Mouse (Mus musculus) frontal cortex, postnatal 10 days (tissue): Measurements from ENCODE around the gene Lrrk1.
"Not testable (repeated sequence)": the region's sequence is repeated elsewhere in the genome, so short reads cannot be mapped to it uniquely, and the experiment has no call there.

Experiments used
- DNase-seq, 2 experiments: peaks; one replicate each; pipeline ENCODE4 v3.0.0; 2022; ENCODE audit warnings: low spot score in 2 of 2, mixed read lengths in 1 of 2

Gene Lrrk1

DNA sequence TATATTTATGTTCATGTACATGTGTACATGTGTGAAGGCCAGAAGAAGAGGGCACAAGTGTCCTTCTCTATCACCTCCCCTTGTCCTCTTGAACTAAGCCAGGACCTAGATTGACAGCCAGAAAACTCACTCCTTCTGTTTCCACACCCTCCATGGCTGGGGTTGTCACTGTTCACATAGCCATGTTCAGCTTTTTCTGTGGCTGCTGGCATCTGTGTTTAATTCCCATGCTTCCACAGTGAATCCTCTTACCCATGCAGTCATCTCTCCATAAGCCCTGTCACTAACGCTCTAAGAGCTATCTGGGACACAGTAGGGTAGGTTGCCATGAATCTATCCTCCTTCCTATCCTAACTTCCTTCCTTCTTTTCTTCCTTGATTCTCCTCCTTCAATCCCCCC, 192.3 kb downstream of the Lrrk1 start:
- DNase-seq: no peak

GRCm38 (mm10) chr7:66194511-66194910, 193.6 kb downstream of the Lrrk1 start:
- DNase-seq: no peak

- DNase-seq: not testable (repeated sequence)
Measured at GRCm38 (mm10) chr7:66190385-66190784, 197.8 kb downstream of the Lrrk1 start.

DNA sequence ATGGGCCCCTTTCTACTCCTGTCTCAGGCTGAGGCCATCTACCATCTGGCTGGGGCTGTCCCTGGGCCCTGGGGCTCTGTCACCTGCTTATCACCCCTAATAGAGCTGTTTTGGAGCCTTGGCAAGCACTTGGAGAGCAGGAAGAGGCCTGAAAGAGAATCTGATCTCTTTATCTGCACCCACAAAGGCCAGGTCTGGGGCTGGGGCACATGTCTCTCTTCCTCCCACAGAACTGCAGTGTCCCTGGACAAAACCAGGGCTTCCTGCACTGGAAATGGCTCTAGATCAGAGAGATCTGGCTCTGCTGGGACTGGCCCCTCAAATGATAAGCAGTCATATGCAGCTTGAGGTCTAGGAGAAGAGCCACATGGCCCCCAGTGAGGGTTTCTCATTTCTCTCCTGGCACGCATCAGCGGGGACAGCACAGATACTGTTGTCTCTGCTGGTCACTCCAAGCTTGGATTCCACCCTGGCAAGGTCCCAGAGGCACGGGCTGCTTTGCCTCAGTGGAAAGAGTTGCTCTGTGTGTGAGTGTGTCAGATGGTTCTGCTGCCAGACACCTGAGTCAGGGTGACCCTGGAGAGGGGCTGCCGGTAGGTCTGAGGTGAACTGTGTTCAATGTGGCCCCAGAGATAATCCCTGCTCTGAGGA, 200.4 kb downstream of the Lrrk1 start:
- DNase-seq: no peak

- DNase-seq: no peak
Measured at GRCm38 (mm10) chr7:66185370-66185769, 202.8 kb downstream of the Lrrk1 start.

DNA sequence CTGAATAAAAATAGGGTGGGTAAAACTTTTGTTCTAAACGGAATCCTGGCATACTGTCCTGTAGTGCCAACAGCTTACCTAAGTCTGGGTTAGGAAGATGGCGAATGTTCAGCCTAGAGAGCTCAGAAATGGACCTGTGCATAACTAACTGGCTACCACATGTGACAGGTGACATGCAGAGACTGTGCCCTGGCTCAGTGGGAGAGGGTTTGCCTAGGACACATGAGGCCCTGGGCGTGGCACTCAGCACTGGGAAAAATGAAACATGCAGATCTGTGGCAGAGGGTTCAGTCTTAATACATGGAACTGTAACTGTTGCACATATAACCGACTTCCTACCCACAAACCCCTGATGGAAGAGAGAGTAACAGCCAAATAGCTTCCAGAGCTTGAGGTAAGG, 204.1 kb downstream of the Lrrk1 start:
- DNase-seq: no peak

GRCm38 (mm10) chr7:66183404-66183803, 204.7 kb downstream of the Lrrk1 start:
- no peak for DNase-seq

GRCm38 (mm10) chr7:66182075-66182715, 206.0 kb downstream of the Lrrk1 start:
- no peak for DNase-seq

- DNase-seq: no peak
Measured at GRCm38 (mm10) chr7:66180711-66181365, 207.3 kb downstream of the Lrrk1 start.

DNA sequence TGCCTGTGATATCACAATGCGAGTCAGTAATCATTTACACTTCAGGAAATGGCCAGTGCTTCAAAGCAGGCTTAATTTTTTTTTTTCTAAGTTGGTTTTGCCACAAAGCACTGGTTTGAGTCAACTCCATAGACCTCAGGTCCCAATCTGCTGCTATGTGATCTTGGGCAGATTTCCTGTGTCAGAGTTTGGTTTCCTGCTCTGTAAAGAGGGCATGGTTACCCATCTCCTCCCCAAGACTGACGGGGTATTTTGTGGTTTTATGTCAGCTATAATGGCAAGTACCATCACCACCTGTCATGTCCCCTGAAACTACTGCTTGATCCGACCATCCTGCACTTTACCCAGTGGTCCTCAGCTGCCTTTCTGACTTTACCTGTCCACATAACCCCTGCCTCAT, 207.9 kb downstream of the Lrrk1 start:
- DNase-seq: no peak

GRCm38 (mm10) chr7:66179711-66180110, 208.4 kb downstream of the Lrrk1 start:
- DNase-seq: no peak

DNA sequence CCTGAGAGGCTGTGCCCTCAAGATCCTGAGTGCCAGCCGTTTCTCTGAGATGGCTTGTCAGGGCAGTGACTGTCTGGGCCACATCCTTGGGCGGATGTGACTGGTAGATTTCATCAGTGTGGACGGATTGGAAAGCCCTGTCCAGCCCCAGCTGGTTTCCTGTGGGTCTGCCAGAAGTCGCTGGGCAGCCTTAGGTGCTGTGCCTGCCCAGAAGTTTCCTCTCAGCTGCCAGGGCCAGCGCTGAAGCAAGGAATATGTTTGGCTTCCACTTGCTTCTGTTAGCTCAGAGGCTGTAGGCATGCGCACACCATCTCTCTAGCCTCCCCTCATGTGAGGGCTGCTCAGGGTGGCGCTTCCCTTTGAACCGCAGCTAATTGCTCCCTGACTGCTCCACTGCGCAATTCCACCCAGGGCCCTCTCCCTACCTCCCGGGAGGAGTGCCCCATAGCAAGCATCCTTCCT, 209.0 kb downstream of the Lrrk1 start:
- peak; percentile 48 to 59 for DNase-seq

DNA sequence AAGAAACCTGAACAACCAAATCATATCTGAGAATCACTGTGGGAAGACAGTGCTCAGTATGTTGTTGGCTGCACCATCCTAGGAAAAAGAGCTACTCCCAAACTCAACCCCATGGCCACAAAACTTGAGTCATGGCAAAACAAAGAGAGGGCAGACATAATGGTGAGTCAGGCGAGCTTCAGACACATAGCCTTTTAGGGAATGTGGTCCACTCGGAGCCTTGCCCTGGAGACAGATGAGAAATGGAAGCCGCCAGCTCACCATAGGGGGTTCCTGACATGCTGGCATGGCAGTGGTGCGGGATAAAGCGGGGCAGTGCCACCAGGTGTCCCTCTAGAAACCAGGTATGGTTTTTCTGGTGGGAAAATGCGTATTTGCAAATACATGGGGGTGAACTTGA, 210.0 kb downstream of the Lrrk1 start:
- no peak for DNase-seq

- DNase-seq: no peak
Measured at GRCm38 (mm10) chr7:66176929-66177328, 211.2 kb downstream of the Lrrk1 start.
